8 mouse cellular contexts compared by ENCODE assay signal in genomic region chr5:123150641-123151040, GRCm38 (mm10). TPM values are rescaled to one million over a fixed set of nuclear protein-coding genes. Genes with fewer than 3 reads are reported as not detected.
A peak's percentile ranks its signal among the peaks of the same experiment; 100 is the strongest.
DNase-seq lines count a peak whose midpoint lies in the region; ATAC-seq and TF ChIP-seq lines count a peak whose summit lies in the region.

No protein-coding gene starts in this region.

- H3K27ac ChIP-seq in hindbrain, embryonic 10.5 days = no peak overlapping the region
- H3K27ac ChIP-seq in lung, postnatal 0 days (ENCODE audit: low read length) = peak overlapping the region; percentile 47
- no peak overlapping the region for H3K27ac ChIP-seq in stomach, embryonic 14.5 days (ENCODE audit: low read length)

- no peak overlapping the region for H3K9ac ChIP-seq in lung, postnatal 0 days (replicated peaks; ENCODE audit: low read depth)
- H3K9ac ChIP-seq in stomach, embryonic 14.5 days (replicated peaks; ENCODE audit: low read depth, low read length) = no peak overlapping the region

- H3K4me2 ChIP-seq in lung, postnatal 0 days (replicated peaks; ENCODE audit: low read depth, low read length) = peak overlapping the region; percentile 53
- peak overlapping the region; percentile 47 for H3K4me2 ChIP-seq in stomach, embryonic 14.5 days (replicated peaks; ENCODE audit: low read depth, low read length)

- 0 out of 2 replicates have a peak, but pooled peaks have one; percentile 6 for ATAC-seq in lung, postnatal 0 days
- ATAC-seq in stomach, embryonic 14.5 days (ENCODE audit: insufficient number of reproducible peaks, insufficient read depth, low FRiP score, low read depth) = no peak; the same call in 1 of the 2 replicates

- TF ChIP-seq CTCF in lung, postnatal 0 days (IDR thresholded peaks at IDR 0.05) = no peak

- H3K36me3 ChIP-seq in hindbrain, embryonic 10.5 days = peaks cover 100% of the 10 kb centered on the region
- peaks cover 19% of the 10 kb centered on the region for H3K36me3 ChIP-seq in lung, postnatal 0 days (ENCODE audit: insufficient read depth, low read length)
- H3K36me3 ChIP-seq in stomach, embryonic 14.5 days (ENCODE audit: control insufficient read depth, insufficient read depth, low read length) = peaks cover 71% of the 10 kb centered on the region

- TF ChIP-seq EP300 in lung, postnatal 0 days (IDR thresholded peaks at IDR 0.05) = no peak

- H3K4me3 ChIP-seq in hindbrain, embryonic 10.5 days = peak overlapping the region; percentile 46
- peak overlapping the region; percentile 26; the same call in 1 of the 2 replicates for H3K4me3 ChIP-seq in lung, postnatal 0 days (ENCODE audit: low read depth, low read length)
- H3K4me3 ChIP-seq in stomach, embryonic 14.5 days (ENCODE audit: low read depth, low read length) = peak overlapping the region; percentile 28; the same call in 1 of the 2 replicates

- no peaks in the 10 kb centered on the region for H3K9me3 ChIP-seq in hindbrain, embryonic 10.5 days
- no peaks in the 10 kb centered on the region for H3K9me3 ChIP-seq in lung, postnatal 0 days (ENCODE audit: low read length)
- no peaks in the 10 kb centered on the region for H3K9me3 ChIP-seq in stomach, embryonic 14.5 days (ENCODE audit: control insufficient read depth, low read depth, low read length)

- no peaks in the 10 kb centered on the region for H3K27me3 ChIP-seq in hindbrain, embryonic 10.5 days (ENCODE audit: insufficient read depth, poor library complexity, severe bottlenecking)
- no peaks in the 10 kb centered on the region for H3K27me3 ChIP-seq in lung, postnatal 0 days (replicated peaks; ENCODE audit: insufficient read depth, low read length)
- no peaks in the 10 kb centered on the region for H3K27me3 ChIP-seq in stomach, embryonic 14.5 days (ENCODE audit: control insufficient read depth, insufficient read depth, low read length)

- WGBS in hindbrain, embryonic 10.5 days = 44% methylated on average over 7 of the region's 7 CpGs
- 19% methylated on average over 7 of the region's 7 CpGs for WGBS in lung, postnatal 0 days
- WGBS in stomach, embryonic 14.5 days = 32% methylated on average over 7 of the region's 7 CpGs

- H3K4me1 ChIP-seq in hindbrain, embryonic 10.5 days (replicated peaks) = peaks cover 51% of the 10 kb centered on the region
- peaks cover 11% of the 10 kb centered on the region for H3K4me1 ChIP-seq in lung, postnatal 0 days (ENCODE audit: insufficient read depth, low read depth, low read length)
- H3K4me1 ChIP-seq in stomach, embryonic 14.5 days (ENCODE audit: control insufficient read depth, insufficient read depth, low read length) = peaks cover 37% of the 10 kb centered on the region

- DNase-seq in cerebellum, adult 9-10 months = peak; percentile 67
- DNase-seq in cerebellum, postnatal 4 days (ENCODE audit: low spot score in 2 of 2) = no peak
- DNase-seq in T-cell, adult 2 months (ENCODE audit: low spot score) = peak; percentile 90
- DNase-seq in hindbrain, embryonic 10.5 days (ENCODE audit: low spot score) = no peak
- peak; percentile 41 for DNase-seq in lung, postnatal 0 days (ENCODE audit: low spot score)
- no peak for DNase-seq in retina, embryonic 14.5 days (ENCODE audit: low spot score)
- DNase-seq in adipocyte (ENCODE audit: low spot score) = no peak

RNA-seq across cellular contexts. Expression of gene Setd1b, which starts 8.6 kb away (rescaled TPM):
- 7.9 and 9.5 TPM in 2 replicates for polyA plus RNA-seq in hindbrain, embryonic 10.5 days (2016; fragmentation: Nextera tagmentation; extraction: Ambion mirVana)
- 6.2 and 7.2 TPM in 2 replicates for polyA plus RNA-seq in lung, postnatal 0 days (2015; fragmentation: Nextera tagmentation; extraction: Ambion mirVana)
- 12.9 and 14.3 TPM in 2 replicates for polyA plus RNA-seq in stomach, embryonic 14.5 days (2014; fragmentation: Nextera tagmentation; extraction: Ambion mirVana)

RNA-seq across cellular contexts. Expression of gene Rhof, which starts 18.1 kb away (rescaled TPM):
- polyA plus RNA-seq in hindbrain, embryonic 10.5 days (2016; fragmentation: Nextera tagmentation; extraction: Ambion mirVana) = 1.9 and 2.2 TPM in 2 replicates
- 12.4 and 16.8 TPM in 2 replicates for polyA plus RNA-seq in lung, postnatal 0 days (2015; fragmentation: Nextera tagmentation; extraction: Ambion mirVana)
- polyA plus RNA-seq in stomach, embryonic 14.5 days (2014; fragmentation: Nextera tagmentation; extraction: Ambion mirVana) = 2.0 and 2.3 TPM in 2 replicates

RNA-seq across cellular contexts. Expression of gene Psmd9, which starts 18.6 kb away (rescaled TPM):
- polyA plus RNA-seq in hindbrain, embryonic 10.5 days (2016; fragmentation: Nextera tagmentation; extraction: Ambion mirVana) = 77.7 and 86.3 TPM in 2 replicates
- 61.3 and 62.0 TPM in 2 replicates for polyA plus RNA-seq in lung, postnatal 0 days (2015; fragmentation: Nextera tagmentation; extraction: Ambion mirVana)
- polyA plus RNA-seq in stomach, embryonic 14.5 days (2014; fragmentation: Nextera tagmentation; extraction: Ambion mirVana) = 72.8 and 82.3 TPM in 2 replicates

RNA-seq across cellular contexts. Expression of gene Hpd, which starts 31.9 kb away (rescaled TPM):
- polyA plus RNA-seq in hindbrain, embryonic 10.5 days (2016; fragmentation: Nextera tagmentation; extraction: Ambion mirVana) = not detected in 2 replicates
- polyA plus RNA-seq in lung, postnatal 0 days (2015; fragmentation: Nextera tagmentation; extraction: Ambion mirVana) = 0.19 TPM in 1 of 2 replicates, not detected in the other
- 0.36 TPM in 1 of 2 replicates, not detected in the other for polyA plus RNA-seq in stomach, embryonic 14.5 days (2014; fragmentation: Nextera tagmentation; extraction: Ambion mirVana)

Comparison
In these comparisons a context has a peak if more than half of its experiments do, and no peak if none do; other contexts are left out.
1. DNase-seq: peak in cerebellum, adult 9-10 months (single experiment), T-cell, adult 2 months (single experiment) and lung, postnatal 0 days (single experiment); none in cerebellum, postnatal 4 days (0 of 2), hindbrain, embryonic 10.5 days (single experiment), retina, embryonic 14.5 days (single experiment) and adipocyte (single experiment).
2. Peak in every context shown above with its lines, with median percentiles within 50 percentile points of each other: H3K4me3 ChIP-seq.